Mouse (Mus musculus): Measurements from ENCODE around the gene Cbx1.

The Cbx1 gene

DNA sequence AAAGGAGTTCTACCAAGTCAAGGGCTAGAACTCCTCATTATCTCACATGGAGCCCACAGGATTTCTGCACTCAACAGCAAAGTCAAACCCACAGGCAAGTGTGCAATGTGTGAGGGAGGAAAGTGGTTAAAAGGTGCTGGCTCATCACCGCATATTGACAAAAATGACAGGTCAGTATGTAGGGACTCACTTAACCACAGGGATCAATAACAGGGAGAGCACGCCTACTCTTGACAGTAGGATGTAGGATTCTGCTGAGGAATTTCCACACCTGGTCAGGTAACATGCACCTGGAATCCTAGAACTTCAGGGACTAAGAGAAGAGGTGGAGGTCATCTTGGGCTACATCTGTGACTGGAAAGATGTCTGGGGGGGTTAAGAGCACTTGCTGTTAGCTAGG is 27.0 kb downstream of the Cbx1 start:
- DNase-seq (ENCODE audit: low spot score in 2 of 2): no peak

DNA sequence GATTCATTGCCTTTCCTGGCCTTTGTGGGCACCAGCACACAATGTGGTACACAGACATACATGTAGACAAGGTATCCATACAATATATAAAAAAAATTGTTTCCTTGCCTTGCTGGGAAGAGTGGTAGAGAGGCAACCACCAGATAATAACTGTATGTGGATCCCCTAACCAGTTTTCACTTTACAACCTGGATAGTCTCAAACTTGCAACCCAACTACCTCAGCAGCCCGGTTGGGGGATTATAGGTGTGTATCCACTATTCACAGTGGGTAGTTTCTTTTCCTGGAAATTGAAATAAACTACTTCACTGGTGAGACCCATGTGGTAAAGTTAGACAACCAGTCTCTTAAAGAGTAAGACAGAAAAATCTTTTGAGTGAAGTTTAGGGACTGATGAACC is 27.6 kb downstream of the Cbx1 start:
- no peak for DNase-seq (ENCODE audit: low spot score in 2 of 2)

DNA sequence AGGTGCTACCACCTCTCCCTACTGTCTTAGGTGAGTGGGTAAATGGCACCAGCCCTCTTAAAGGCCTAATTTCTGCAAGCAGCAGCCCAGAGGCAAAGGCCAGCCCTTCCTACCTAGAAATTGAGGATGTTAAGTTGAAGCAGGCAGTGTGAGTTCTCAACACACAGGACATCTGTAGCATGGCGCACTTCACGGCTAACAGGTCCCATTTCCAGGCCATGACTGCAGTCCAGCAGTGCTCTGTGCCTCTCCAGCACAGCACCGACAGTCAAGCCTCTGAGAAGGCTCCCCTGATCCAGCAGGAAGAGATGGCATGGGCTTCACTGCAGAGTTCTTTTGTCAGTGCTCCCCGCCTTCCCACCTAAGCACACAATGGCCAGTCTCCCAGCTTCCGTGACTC is 28.1 kb downstream of the Cbx1 start:
- no peak for DNase-seq (ENCODE audit: low spot score in 2 of 2)

DNA sequence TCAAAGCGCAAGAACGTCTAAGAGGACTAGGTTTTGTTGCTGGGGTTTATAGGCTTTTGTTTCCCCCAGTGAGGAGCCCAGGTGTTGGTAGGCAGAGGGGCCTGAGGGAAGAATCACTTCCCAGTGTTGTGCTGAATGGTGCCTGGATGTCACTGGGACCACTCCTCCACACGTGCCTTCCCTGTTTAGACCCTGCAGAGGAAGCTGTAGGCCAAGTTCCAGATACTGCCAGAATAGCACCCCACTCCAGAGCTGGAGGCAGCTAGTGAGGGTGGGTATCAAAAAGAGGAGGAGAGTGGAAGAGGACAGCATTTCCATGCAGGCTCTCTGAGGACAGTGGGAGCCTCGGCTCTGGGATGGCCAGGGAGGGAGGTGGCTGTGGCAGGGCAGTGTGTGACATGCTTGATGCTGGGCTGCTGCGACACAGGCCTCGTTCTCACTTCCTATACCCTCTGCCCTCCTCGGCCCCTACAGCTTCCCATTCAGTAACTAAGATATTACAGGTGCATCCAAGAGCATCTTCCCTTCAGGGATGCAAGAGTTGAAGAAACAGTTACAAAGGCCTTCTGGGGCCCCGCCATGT is 29.3 kb downstream of the Cbx1 start:
- DNase-seq (ENCODE audit: low spot score in 2 of 2): no peak

DNA sequence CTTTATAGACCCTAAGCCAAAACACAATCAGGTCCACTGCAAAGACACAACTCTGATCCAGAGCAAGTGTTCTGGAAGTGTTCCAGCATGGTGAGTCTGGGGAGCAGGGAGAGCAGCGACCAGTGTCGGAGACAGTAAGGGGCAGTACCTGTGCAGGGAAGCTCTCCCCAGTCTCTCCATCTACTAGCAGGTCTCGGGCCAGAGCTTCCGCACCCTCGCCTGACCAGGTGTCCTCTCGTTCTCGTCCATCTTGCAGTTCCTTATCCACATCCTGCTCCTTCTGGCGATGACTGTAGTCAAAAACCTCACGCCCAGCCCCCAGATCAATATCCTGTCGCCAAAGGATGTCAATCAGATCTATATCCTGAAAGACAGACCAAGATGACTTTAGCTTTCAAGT is 33.0 kb downstream of the Cbx1 start:
- DNase-seq (ENCODE audit: low spot score in 2 of 2): no peak

DNA sequence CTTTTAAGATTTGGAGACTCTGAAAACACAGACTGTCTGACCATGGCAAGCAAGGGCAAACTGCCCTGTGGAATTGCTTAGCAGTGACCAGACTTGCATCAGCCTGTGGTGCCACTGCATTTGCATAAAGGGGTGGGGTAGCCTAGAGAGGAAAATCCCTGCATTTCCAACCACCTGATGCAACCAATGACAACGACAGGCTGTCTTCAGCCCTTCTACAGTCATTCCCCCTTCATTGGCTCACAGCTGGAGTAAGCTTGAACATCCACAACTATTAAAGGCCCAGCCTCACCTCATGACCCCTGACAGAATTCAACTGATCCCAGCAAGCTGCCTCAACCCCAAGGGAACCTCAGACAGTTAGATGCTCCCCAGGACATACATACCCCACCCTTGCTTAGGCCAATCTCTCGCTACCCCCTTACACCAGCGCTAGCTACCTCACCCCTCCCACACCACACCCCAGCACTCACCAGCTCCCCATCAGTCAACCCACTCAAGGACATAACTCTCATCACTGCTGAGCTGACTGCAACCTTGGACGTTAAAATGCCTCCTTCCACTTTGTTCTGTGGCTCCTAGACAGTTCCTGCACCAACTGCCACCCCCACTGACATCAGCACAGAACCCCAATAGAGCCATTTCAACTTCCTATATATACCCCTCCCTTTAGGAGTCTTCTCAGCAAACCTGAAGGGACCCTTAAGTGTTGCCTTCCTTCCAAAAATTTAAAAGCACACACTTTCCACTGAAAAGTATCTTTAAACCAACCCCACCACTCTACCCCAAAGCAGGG is 33.9 kb downstream of the Cbx1 start:
- DNase-seq (ENCODE audit: low spot score in 2 of 2): no peak

DNA sequence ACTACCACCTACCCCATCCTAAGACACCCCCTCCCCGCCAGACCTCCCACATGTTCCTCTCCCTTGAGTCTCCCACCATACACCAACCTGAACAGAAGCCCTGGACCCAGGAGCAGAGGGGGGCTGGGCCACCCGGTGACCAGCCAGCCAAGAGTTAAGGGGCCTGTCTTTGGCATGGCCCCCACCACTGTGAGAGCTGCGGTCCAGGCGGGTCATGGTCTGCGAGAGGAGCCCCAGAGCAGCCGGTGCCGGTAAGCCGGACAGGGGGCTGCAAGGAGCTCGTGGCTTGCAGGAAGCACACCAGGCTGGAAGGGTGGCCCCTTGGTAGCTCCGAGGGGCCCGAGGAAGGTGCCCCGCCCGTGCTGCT is 34.5 kb downstream of the Cbx1 start:
- no peak for DNase-seq (ENCODE audit: low spot score in 2 of 2)

DNA sequence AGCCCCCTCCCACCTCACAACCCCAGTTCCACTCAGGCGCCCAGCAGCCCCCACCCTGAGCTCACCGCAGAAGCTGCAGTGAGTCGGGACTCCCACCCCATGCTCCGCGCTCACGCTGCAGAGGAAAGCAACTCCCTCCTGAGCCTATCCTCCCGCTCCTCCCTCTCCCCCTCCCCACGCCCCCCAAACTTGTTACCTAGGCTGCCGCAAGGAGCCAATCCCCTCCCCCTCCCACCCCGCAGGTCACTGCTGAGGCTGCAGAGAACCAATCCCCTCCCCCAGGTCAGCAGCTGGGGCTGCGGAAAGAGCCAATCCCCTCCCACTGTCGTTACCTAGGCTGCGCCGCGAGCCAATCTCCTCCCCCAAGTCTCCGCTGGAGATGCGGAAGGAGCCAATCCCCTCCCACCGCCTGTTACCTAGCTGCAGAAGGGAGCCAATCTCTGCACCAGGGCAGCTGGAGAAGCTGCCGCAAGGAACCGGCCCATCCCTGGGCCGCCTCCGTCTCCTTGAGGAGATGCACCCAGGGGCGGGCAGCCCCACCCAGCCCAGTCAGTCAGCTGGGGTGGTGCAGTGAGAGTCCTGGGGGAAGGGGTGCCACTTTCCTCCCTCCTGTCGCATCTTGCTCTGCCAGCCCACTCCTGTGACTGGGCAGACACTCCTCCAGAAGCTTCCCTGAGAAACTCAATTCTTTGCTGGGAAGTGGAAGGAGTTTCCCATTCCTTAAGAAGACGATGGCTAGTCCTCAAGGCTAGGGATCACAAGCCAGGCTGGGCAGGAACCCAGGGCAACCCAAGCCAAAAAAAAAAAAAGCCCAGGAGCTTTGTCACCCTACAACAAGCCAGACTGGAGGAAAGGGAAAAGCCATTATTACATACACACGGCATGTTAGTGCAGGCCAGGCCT is 35.2 kb downstream of the Cbx1 start:
- peak; percentile 65 to 75 for DNase-seq (ENCODE audit: low spot score in 2 of 2)

DNA sequence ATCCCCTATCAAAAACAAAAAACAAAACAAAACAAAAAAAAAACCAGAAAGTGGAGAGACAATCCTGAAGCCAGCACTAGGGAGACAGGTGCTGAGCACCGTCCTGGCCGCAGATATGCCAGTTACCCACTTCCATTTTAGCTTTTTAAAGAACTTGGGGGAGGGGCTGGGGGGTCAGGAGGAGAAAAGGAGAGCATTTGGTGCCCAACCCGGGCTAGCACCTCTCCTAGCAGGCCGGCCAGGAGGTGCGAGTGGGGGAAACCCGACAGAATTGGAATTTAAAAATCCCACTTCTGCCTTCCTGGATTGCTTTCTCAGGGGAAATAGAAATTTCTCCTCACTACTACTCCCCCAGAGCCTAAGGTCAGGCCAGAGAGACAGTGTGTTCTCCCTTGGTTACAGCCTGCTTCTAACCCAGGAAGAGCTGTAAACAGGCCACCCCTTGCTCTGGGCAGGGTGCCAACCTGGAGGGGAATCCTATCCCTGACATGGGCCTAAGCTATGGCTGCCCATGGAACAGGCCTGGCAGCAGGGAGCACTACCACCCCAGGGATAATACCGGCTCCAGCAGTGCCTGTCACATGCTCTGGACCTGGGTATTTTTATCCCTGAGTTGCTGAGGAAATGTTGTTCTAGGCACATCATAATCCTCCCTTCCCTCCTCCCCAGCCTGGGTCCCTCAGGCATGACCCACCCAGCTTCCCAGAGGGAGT is 36.0 kb downstream of the Cbx1 start:
- DNase-seq (ENCODE audit: low spot score in 2 of 2): no peak

DNA sequence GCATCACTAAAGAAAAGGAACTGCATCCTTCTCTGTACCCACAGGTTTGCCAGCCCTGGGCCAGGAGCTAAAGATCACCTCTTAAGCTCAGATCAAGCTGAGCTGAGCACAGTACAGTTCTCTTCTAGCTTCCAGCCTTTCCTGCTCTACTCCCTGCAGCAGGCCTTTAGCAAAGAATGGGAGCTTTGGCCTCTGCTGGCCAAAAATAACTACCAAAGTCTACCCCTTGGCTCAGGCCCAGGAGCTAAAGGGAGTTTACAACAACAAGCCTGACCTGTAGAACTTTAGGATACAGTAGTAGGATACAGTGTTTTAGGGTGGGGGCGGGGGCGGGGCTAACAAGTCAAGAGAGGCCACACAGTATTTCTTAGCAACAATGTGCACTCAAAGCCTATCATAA is 37.6 kb downstream of the Cbx1 start:
- DNase-seq (ENCODE audit: low spot score in 2 of 2): no peak

DNA sequence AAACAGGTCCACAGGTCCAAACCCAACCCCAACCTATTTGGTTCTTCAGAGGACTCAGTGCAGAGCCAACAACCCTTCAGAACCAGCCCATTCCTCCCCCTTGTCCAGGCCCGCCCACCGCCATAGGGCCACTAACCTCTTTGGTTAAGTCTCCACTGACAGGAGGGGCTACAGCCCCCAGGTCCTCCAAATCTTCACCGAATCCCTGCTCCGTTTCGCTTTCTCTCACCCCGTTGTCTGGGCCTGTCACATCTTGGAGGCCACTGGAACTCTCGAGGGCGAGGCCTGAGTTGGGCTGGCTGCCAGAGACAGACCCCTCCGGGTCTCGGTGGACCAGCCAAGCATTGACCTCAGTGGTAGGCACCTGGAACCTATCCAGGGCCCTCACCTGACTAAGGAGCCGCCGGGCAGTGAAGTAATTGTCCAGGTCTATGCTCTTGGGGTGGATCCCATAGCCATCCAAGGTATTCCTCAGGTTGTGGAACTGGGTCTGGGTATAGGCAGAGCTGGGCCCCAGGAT is 38.2 kb downstream of the Cbx1 start:
- DNase-seq (ENCODE audit: low spot score in 2 of 2): no peak

DNA sequence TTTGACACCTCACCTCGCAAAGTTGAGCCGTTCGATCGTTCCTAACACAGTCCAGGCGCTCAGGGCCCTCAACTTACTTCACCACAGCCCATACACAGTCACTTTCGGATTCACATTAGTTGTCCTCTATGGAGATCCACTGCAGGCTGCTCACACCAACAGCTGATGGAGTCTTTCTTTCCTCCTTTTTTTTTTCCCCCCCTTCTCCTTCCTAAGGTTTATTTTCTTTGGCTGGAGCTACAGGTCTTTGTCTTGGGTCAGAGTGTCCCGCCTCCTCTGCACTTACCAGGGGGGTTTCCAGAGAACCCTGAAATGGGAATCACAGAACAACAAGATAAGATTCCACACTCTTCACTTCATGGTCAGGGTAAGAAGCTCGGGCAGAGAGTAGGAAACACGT is 39.0 kb downstream of the Cbx1 start:
- no peak for DNase-seq (ENCODE audit: low spot score in 2 of 2)

DNA sequence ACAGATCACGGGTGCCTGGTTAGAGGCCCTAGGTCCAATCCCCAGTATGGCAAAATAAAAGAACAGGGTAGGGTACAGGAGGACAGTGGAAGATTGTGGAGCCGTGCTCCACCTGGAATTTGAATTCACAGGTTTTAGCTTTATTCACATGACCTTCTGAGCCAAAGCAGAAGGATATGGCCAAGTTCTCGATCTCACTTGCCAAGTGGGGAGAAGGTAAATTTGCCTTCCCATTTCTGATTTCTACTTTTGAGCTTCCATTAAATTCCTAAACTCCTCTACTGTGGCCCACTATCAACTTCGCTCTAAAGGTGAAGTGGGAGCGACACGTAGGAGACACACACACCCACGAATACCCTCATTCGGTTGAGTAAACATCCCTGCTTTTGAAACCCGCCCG is 40.0 kb downstream of the Cbx1 start:
- DNase-seq (ENCODE audit: low spot score in 2 of 2): no peak

DNA sequence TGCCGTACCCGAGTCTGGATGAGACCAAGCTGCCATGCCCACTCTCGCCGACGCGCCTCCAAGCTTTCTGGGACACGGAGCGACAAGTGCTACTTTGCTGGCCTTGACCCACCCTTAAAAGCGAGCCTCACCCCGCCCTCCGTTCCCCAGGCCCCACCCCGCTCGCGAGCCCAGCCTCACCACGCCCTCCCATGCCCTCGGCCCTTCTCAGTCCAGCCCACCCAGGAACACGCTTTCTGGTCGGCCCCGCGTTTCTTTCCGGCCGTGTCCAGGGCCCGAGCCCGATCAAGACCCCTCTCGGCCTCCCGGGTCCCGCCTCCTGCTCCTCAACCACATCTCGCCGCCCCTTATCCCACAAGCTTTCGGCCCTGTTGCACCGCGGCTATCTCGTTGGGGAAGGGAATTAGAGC is 40.5 kb downstream of the Cbx1 start:
- peak in 1 of 2 experiments; percentile 44 for DNase-seq (ENCODE audit: low spot score in 2 of 2)

DNA sequence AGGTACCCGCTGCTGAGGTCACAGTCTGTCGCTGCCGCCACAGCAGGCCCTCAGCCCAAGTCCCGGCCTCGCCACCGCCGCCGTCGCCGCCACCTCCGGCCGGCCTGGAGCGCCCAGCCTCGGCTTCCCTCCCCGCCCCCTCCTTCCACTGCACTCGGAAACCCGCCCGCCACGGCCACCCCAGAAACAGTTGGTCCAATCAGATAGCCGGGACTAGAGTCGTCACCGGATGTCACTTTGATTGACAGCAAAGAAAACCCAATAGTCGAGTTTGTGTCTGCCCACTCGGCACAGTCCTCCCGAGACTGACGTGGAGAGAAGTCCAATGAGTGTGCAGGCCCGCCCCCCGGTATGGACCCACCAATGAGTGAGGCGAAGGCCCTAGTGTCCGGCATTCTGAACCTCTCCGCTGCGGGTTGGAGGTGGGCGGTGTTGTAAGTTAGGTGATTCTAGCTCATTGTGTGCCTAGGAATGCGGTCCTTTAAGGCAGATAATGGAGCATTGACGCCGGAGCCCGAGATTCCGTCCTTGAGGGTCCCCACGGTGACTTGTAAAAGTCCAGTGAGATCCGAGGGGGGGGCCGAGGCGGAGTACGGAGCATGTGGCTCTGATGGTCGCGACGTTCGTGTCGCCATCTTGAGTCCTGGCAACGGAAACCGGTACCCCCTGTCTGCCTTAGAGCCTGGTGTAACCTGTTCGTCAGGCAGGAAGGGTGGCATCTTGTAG is 41.0 kb downstream of the Cbx1 start, which contains the start of gene Nfe2l1:
TSS of gene Nfe2l1 (minus strand) at position 156 of the 726 bp plus-strand sequence.
- DNase-seq (ENCODE audit: low spot score in 2 of 2): peak; percentile 96 to 97

DNA sequence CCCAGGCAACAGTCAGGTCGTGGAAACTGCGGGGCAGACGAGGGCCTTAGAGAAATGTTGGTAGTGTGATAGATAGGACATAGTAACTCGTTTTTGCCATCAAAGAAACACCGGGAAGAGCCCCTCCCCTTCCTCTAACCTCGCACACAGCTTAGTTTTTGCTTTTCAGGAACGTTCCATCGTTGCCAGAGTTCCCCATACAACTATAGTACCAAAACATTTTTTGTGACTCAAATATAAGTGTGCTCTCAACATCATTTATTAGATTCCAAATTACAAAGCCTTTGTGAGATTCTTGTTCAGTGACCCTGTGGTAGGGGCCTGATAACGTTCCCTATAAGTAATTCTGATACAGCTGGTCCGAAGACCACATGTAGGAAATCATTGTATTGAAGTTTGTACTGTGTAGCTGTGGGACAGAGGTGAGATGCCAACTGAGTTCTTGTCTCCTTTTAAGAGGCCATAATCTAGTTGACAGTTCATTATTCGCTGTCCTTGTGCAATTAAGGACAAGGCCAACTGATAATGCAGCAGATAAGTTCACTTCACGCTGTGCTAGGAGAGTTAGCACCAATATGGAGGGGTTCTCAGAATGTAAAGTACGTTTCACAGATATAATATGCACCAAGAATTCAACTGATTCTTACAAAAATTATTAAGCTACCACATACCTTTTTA is 41.8 kb downstream of the Cbx1 start:
- DNase-seq (ENCODE audit: low spot score in 2 of 2): no peak

DNA sequence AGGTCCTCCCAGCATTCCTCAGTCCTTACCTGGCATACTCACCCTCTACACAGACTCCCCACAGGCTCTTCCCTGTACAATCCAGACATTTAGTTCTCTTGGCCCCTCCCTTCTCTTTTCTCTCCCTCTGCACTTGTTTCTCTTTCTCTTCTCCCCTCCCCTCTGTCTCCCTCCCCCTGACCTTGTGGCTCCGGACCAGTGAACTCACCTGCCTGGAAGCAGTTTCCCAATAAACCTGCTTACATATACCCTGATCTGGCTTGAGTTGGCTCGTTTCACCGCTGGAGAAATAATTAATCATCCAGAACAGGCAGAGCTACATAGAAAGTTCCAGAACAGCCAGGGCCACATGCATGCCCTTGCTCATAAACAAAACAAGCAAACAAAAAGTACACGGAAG is 42.6 kb downstream of the Cbx1 start:
- no peak for DNase-seq (ENCODE audit: low spot score in 2 of 2)

DNA sequence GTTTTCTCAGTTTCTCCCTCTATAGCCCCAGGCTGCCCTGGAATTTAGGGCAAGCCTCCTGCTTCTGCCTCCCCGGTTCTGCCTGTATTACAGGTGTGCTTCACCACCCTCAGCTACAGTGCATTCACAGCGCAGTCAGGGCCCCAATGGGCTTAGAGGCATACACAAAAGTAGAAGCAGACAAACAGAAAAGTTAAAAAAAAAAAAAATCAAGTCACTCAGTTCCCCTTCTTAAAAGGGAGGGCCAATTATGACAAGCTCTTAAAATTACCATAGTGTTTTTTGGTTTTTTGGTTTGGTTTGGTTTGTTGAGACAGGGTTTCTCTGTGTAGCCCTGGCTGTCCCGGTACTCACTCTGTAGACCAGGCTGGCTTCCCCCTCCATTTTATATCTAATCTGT is 43.6 kb downstream of the Cbx1 start:
- no peak for DNase-seq (ENCODE audit: low spot score in 2 of 2)

DNA sequence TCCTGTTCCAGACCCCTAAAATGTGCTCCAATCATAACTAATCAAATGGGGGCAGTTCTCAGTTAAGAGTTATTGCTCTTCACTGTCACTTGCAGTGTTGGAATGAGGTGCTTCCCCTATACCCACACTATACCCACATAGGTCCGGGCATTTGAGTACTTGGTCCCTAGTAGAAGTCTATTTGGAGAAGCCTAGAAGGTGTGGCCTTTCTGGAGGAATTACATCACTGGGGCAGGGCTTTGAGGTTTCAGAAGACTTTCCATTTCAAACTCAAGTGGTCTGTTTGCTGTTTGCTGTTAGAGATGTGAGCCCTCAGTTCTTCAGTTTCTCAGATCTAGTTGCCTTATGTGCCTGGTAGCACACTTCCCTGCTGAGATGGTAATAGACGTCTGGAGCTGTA is 44.0 kb downstream of the Cbx1 start:
- no peak for DNase-seq (ENCODE audit: low spot score in 2 of 2)

DNA sequence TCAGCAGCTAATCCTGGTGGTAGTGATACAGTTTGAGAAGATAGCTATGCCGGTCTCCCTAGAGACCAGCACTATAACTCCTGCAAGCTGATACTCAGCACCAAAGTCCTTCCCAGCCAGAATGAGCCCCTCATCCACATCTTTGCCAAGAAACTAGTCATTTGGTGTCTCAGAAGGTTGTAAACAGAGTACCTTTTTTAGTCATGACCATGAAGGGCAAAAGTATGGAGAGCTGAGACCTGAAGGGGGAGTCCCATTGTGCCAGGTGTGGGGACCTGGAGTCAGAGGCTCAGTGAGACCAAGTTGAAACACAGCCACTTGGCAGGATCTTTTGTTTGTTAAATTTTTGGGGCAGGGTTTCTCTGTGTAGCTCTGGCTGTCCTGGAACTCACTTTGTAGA is 45.2 kb downstream of the Cbx1 start:
- DNase-seq (ENCODE audit: low spot score in 2 of 2): no peak

DNA sequence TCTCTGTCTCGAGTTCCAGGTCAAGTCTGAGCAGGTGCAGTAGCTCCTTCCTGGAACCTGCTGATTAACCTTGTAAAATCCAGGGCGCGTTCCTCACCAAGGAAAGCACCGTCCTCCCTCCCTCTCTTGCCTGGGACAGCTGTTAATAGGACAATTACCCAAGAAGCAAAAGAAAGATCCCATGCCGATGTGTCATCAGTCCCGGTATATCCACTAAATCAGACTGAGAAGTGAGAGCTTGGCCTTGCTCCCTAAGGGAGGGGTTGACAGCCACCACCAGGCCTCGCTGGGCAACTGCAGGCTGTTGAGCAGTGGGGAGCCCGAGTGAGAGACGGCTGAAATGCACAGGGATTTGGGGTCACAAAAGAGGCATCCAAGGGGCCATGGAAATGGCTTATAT is 48.4 kb downstream of the Cbx1 start:
- no peak for DNase-seq (ENCODE audit: low spot score in 2 of 2)

Measured in frontal cortex, postnatal 25 days (tissue).